Mouse (Mus musculus) CH12.LX (cell line): Measurements from ENCODE around the gene Stau1.

Source experiments
- CHD2 ChIP-seq: IDR thresholded peaks from 2 replicates; pipeline ENCODE4 v1.6.1; 2011; ENCODE audit warnings: low read length, improper control_type of control experiment
- EP300 ChIP-seq: IDR thresholded peaks from 2 replicates; pipeline ENCODE4 v1.6.1; 2011; ENCODE audit warnings: low read length, improper control_type of control experiment
- POLR2A ChIP-seq: IDR thresholded peaks from 2 replicates; pipeline ENCODE4 v1.6.1; 2011; ENCODE audit warnings: low read depth, mild to moderate bottlenecking, improper control_type of control experiment, low read length
- SMC3 ChIP-seq: IDR thresholded peaks from 2 replicates; pipeline ENCODE4 v1.6.1; 2011; ENCODE audit warnings: low read depth, low read length, improper control_type of control experiment

GRCm38 (mm10) chr2:166906523-166907182, 89.4 kb downstream of the Stau1 start:
- TF ChIP-seq CHD2 (no peak), EP300 (no peak), SMC3 (no peak), POLR2A (no peak)
